Mouse (Mus musculus) intestine, embryonic 16.5 days (tissue): ENCODE data around the gene Gm49373. TPM values are rescaled to one million over a fixed set of nuclear protein-coding genes. Genes with fewer than 3 reads are reported as not detected.

ENCODE experiments used
- ATAC-seq: fragments of 200-750 bp; cut with Nextera tagmentation; 2 replicates; pipeline ENCODE4 v1.8.0; 2017; ENCODE audit warnings: moderate TSS enrichment, moderate library complexity
- H3K27ac ChIP-seq: fragments of 300-500 bp; sonication (generic); 2 replicates; pipeline ENCODE4 v1.5.1; 2014; ENCODE audit warnings: mild to moderate bottlenecking, low read length
- H3K27me3 ChIP-seq: fragments of 300-500 bp; sonication (generic); replicated peaks from 2 replicates; pipeline ENCODE4 v1.6.1; 2014; ENCODE audit warnings: low read length, control low read depth, mixed read lengths; ENCODE audit not compliant: control insufficient read depth, insufficient read depth
- H3K36me3 ChIP-seq: fragments of 300-500 bp; sonication (generic); 2 replicates; pipeline ENCODE4 v1.6.1; 2014; ENCODE audit warnings: low read length, control low read depth; ENCODE audit not compliant: control insufficient read depth, insufficient read depth
- H3K4me1 ChIP-seq: fragments of 300-500 bp; sonication (generic); 2 replicates; pipeline ENCODE4 v1.6.1; 2014; ENCODE audit warnings: low read length, control low read depth, mixed read lengths; ENCODE audit not compliant: control insufficient read depth, insufficient read depth
- H3K4me2 ChIP-seq: fragments of 300-500 bp; sonication (generic); 2 replicates; pipeline ENCODE4 v1.6.1; 2014; ENCODE audit warnings: low read depth, low read length, control low read depth
- H3K4me3 ChIP-seq: fragments of 300-500 bp; sonication (generic); 2 replicates; pipeline ENCODE4 v1.5.1; 2014; ENCODE audit warnings: mild to moderate bottlenecking, low read length
- H3K9ac ChIP-seq: fragments of 300-500 bp; sonication (generic); 2 replicates; pipeline ENCODE4 v1.6.1; 2014; ENCODE audit warnings: low read depth, low read length
- H3K9me3 ChIP-seq: fragments of 300-500 bp; sonication (generic); 2 replicates; pipeline ENCODE4 v1.6.1; 2016; ENCODE audit warnings: low read length, control low read depth; ENCODE audit not compliant: control insufficient read depth
- WGBS: fragments of 180-500 bp; shearing (Covaris S2); extraction: QIAGEN DNeasy Blood & Tissue Kit; methylation state at CpG from one replicate; pipeline ENCODE4 v1.1.7; 2014; 5-methylcytosine and 5-hydroxymethylcytosine counted together
- polyA plus RNA-seq: library from polyadenylated mRNA; unstranded; fragments of >200 nt; fragmentation: Nextera tagmentation; extraction: Ambion mirVana; gene quantifications from 2 replicates; pipeline ENCODE4 v1.2.1, GENCODE M21; 2015

Gene Gm49373
- polyA plus RNA-seq, 1 experiment from 2014 or later, result 0.44 TPM

GRCm38 (mm10) chr9:21031251-21031895 is 41.5 kb downstream of the Gm49373 start:
- no peaks in the 10 kb centered on the region for H3K9me3 ChIP-seq
- no peaks in the 10 kb centered on the region for H3K36me3 ChIP-seq
- peak overlapping the region; percentile 59; the same call in 1 of the 2 replicates for H3K9ac ChIP-seq
- H3K27ac ChIP-seq, result no peak overlapping the region
- peak overlapping the region; percentile 62 for H3K4me3 ChIP-seq
- peaks cover 51% of the 10 kb centered on the region for H3K27me3 ChIP-seq
- H3K4me1 ChIP-seq, result peaks cover 43% of the 10 kb centered on the region
- peak overlapping the region; percentile 97 for H3K4me2 ChIP-seq
- under 1% methylated on average over 36 of the region's 36 CpGs for WGBS
- ATAC-seq, result peak; percentile 19

GRCm38 (mm10) chr9:21030781-21031250 is 42.1 kb downstream of the Gm49373 start:
- H3K4me2 ChIP-seq, result peak overlapping the region; percentile 97
- H3K4me1 ChIP-seq, result peaks cover 43% of the 10 kb centered on the region
- no peaks in the 10 kb centered on the region for H3K9me3 ChIP-seq
- peak overlapping the region; percentile 62 for H3K4me3 ChIP-seq
- peak overlapping the region; percentile 8; the same call in 1 of the 2 replicates for H3K9ac ChIP-seq
- H3K27ac ChIP-seq, result no peak overlapping the region
- H3K27me3 ChIP-seq, result peaks cover 45% of the 10 kb centered on the region
- WGBS, result under 1% methylated on average over 13 of the region's 13 CpGs
- peak; percentile 75 for ATAC-seq
- H3K36me3 ChIP-seq, result no peaks in the 10 kb centered on the region

- Histone ChIP-seq H3K4me2 (peak overlapping the region; percentile 97), H3K9ac (peak overlapping the region; percentile 60), H3K27ac (no peak overlapping the region), H3K36me3 (no peaks in the 10 kb centered on the region), H3K27me3 (peaks cover 38% of the 10 kb centered on the region), H3K9me3 (no peaks in the 10 kb centered on the region), H3K4me3 (peak overlapping the region; percentile 62), H3K4me1 (peaks cover 43% of the 10 kb centered on the region)
- WGBS, result 26% methylated on average over 22 of the region's 22 CpGs
- no peak for ATAC-seq
These were observed 42.8 kb downstream of the Gm49373 start for GRCm38 (mm10) chr9:21030055-21030600.

- peak; percentile 47 for ATAC-seq
- peaks cover 32% of the 10 kb centered on the region for H3K27me3 ChIP-seq
- H3K4me1 ChIP-seq, result peaks cover 43% of the 10 kb centered on the region
- H3K4me3 ChIP-seq, result peak within 1 kb of the TSS; percentile 62
- H3K9me3 ChIP-seq, result no peaks in the 10 kb centered on the region
- H3K36me3 ChIP-seq, result no peaks in the 10 kb centered on the region
- H3K4me2 ChIP-seq, result peak within 1 kb of the TSS; percentile 97
- 2% methylated on average over 37 of the region's 37 CpGs for WGBS
- no peak within 1 kb of the TSS for H3K27ac ChIP-seq
- H3K9ac ChIP-seq, result peak within 1 kb of the TSS; percentile 60
These were observed 43.4 kb downstream of the Gm49373 start, which contains the start of gene Icam4 for GRCm38 (mm10) chr9:21029291-21030054. TSS of gene Icam4 (plus strand) at chr9:21029373.

- Histone ChIP-seq H3K9ac (no peak overlapping the region), H3K36me3 (no peaks in the 10 kb centered on the region), H3K4me2 (no peak overlapping the region), H3K27ac (no peak overlapping the region), H3K4me1 (peaks cover 42% of the 10 kb centered on the region), H3K4me3 (no peak overlapping the region), H3K9me3 (no peaks in the 10 kb centered on the region), H3K27me3 (peaks cover 27% of the 10 kb centered on the region)
- WGBS, result 66% methylated on average over 6 of the region's 6 CpGs
- no peak for ATAC-seq
These were observed 44.3 kb downstream of the Gm49373 start for GRCm38 (mm10) chr9:21028560-21029110.

GRCm38 (mm10) chr9:21027774-21028290 is 45.1 kb downstream of the Gm49373 start:
- peaks cover 37% of the 10 kb centered on the region for H3K4me1 ChIP-seq
- no peak for ATAC-seq
- no peak overlapping the region for H3K9ac ChIP-seq
- WGBS, result 61% methylated on average over 8 of the region's 8 CpGs
- no peak overlapping the region for H3K4me3 ChIP-seq
- no peak overlapping the region for H3K4me2 ChIP-seq
- no peaks in the 10 kb centered on the region for H3K9me3 ChIP-seq
- peaks cover 20% of the 10 kb centered on the region for H3K27me3 ChIP-seq
- H3K36me3 ChIP-seq, result no peaks in the 10 kb centered on the region
- H3K27ac ChIP-seq, result no peak overlapping the region

GRCm38 (mm10) chr9:21026849-21027248 is 46.0 kb downstream of the Gm49373 start:
- WGBS, result 76% methylated on average over 12 of the region's 12 CpGs
- peaks cover 27% of the 10 kb centered on the region for H3K4me1 ChIP-seq
- no peak overlapping the region for H3K9ac ChIP-seq
- no peaks in the 10 kb centered on the region for H3K9me3 ChIP-seq
- no peak overlapping the region for H3K4me2 ChIP-seq
- no peak overlapping the region for H3K27ac ChIP-seq
- no peak for ATAC-seq
- H3K27me3 ChIP-seq, result peaks cover 11% of the 10 kb centered on the region
- no peaks in the 10 kb centered on the region for H3K36me3 ChIP-seq
- no peak overlapping the region for H3K4me3 ChIP-seq

- Histone ChIP-seq H3K4me3 (no peak overlapping the region), H3K4me1 (peaks cover 14% of the 10 kb centered on the region), H3K27me3 (peaks cover 7% of the 10 kb centered on the region), H3K36me3 (no peaks in the 10 kb centered on the region), H3K27ac (no peak overlapping the region), H3K9me3 (no peaks in the 10 kb centered on the region), H3K9ac (no peak overlapping the region), H3K4me2 (no peak overlapping the region)
- ATAC-seq, result no peak
- 53% methylated on average over 19 of the region's 19 CpGs for WGBS
These were observed 47.6 kb downstream of the Gm49373 start for GRCm38 (mm10) chr9:21025258-21025810.
